Mouse (Mus musculus) heart, embryonic 12.5 days (tissue): ENCODE data around the gene Ero1l. TPM values are rescaled to one million over a fixed set of nuclear protein-coding genes. Genes with fewer than 3 reads are reported as not detected.

ENCODE experiments used
- polyA plus RNA-seq: library from polyadenylated mRNA; unstranded; fragments of >200 nt; fragmentation: Nextera tagmentation; extraction: Ambion mirVana; gene quantifications from 2 replicates; pipeline ENCODE4 v1.2.1, GENCODE M21; 2016

Ero1l gene
- polyA plus RNA-seq, 1 experiment from 2014 or later: 58.6 TPM

Other genes starting within 250 kb of the Ero1l start
- 6.6 and 8.5 TPM in 2 replicates for gene Gpr137c, start 99.1 kb downstream of the Ero1l start, polyA plus RNA-seq
- gene Txndc16, start 98.4 kb downstream of the Ero1l start, polyA plus RNA-seq: 13.9 and 15.3 TPM in 2 replicates
- gene Psmc6, start 11.0 kb upstream of the Ero1l start, polyA plus RNA-seq: 132 and 134 TPM in 2 replicates
- 48.6 and 53.9 TPM in 2 replicates for gene Styx, start 32.3 kb upstream of the Ero1l start, polyA plus RNA-seq
- gene Gnpnat1, start 86.1 kb upstream of the Ero1l start, polyA plus RNA-seq: 30.5 and 33.0 TPM in 2 replicates
- gene Fermt2, start 211.3 kb upstream of the Ero1l start, polyA plus RNA-seq: 191 and 206 TPM in 2 replicates